Mouse (Mus musculus): ENCODE data around the gene Fam184b.
"Not testable (repeated sequence)": the region's sequence is repeated elsewhere in the genome, so short reads cannot be mapped to it uniquely, and the experiment has no call there.

Gene Fam184b

DNA sequence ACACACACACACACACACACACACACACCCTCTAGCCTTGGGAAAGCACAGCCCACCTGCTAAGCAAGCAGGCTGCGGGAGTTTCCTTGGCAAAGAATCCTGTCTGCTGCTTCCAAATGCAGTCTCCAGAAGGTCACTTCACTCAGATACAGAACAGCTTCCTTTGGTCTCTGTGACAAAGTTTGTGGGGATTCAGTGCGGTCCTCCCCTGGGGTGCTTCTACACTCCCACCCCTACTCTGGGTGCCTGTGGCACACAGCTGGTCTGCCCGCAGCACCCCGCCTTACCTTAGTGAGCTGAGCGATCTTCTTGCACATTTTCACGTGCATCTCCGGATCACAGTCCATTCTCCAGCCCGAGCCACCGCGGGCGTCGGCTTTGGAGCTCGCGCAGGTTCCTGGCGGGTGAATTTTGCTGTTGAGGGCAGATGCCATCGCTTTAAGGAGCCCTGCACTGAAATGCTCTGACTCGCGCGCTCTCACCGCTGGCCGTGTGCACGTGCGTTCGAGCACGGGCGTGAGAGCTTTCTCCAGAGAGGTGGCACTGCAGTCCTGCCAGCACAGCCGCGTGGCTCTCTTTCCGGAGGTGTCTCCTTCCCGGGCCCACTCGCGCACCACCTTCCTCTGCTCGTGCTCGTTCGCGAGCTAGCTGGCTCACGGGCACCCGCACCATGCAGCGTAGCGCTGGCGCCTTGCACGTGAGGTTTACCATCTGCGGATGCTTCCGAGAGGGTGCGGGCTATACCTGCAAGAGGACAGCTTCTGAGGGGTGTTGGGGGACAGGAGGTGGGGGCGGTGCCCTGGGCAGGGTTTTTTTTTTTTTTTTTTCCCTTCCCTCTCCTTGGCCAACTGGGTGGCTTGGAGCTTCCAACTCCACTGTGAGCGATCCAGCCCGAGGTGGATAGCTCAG lies at the start of gene Fam184b:
TSS of gene Fam184b (minus strand) at position 809 of the 909 bp plus-strand sequence.
- no peak for DNase-seq (ENCODE audit: low read depth)

DNA sequence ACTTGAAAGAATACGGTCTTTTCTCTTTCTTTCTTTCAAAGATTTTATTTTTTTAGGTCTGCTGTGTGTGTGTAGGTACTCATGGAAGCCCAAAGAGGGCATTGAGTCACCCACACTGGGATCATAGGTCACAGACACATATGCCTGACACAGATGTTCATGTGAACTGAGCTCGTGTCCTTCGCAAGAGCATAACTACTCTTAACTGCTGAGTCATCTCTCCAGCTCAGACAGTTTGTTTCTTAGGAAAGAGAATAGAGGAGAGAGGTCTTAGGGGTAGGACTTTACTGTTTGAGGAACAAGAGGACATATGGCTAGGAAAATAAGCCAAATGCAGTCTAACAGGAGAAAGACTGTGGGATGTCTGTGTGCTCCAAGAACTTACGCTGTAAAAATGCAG lies 49.7 kb upstream of the Fam184b start:
- peak; percentile 72 for DNase-seq (ENCODE audit: low read depth)

DNA sequence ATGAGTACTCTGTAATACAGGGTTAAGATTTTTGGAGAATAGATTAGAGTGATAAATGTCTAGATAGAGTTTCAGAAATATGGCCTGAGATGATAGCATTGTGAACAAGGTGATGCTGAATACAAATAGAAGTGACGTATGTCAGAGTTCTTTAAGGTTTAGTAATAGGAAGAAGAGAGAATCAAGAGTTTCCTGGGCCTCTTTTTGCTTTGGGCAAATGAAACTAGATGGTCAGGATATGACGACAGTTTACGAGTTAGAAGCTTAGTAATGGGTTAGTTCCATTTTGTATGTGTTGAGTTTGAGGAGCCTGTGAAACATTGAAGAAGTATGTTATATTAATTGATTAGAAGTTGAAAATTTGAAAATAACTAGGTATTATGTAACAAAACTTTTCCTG lies 46.8 kb upstream of the Fam184b start:
- DNase-seq (ENCODE audit: low read depth) = no peak

DNA sequence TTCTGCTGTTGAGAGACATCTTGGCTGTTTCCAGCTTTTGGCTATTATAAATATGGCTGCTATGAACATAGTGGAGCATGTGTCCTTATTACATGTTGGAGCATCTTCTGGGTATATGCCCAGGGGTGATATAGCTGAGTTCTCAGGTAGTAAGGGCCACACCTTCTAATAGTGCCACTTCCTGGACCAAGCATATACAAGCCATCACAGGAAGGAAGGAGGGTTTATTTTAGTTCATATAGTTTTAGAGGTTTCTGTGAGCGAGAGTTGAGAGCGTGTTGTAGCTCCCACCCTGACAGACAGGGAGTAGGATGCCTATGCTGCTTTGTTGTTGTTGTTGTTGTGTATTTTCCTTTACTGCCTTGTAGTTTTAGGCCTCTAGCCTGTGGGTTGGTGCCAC lies 45.8 kb upstream of the Fam184b start:
- no peak for DNase-seq (ENCODE audit: low read depth)

DNA sequence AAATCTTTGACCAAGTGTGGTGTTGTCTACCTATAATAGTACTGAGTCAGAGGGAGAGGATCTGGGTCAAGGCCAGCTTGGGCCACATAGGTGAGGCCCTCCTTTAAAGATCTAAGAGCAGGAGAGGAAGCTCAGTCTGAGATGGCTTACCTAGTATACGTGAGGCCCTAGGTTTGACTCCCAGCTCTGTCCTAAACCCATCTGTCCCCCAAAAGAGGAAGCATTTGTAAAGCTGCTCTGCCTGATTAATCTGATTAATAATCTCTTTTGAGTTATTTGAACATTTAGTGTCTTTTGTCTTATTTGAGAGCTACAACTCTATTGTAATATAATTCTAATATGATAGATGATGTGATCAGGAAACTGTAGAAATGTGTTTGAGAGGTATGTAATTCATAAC lies 44.0 kb upstream of the Fam184b start:
- no peak for DNase-seq (ENCODE audit: low read depth)

- DNase-seq (ENCODE audit: low read depth) = no peak
Observed at GRCm38 (mm10) chr5:45679955-45680354, 40.5 kb upstream of the Fam184b start.

DNA sequence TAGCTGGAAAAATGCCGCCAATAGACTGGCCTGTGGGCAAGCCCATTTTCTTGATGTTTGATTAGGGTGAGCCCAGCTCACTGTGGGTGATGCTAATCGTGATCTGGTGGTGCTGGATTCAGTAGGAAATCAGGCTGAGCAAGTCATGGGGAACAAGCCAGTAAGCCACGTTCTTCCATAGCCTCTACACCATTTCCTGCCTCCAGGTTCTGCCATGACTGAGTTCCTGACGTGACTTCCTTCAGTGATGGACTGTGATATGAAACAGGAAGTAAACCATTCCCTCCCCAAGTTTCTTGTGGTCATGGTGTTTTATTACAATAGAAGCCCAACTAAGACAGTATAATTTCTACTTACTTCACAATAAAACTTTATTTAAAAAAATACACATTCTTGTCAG lies 38.2 kb upstream of the Fam184b start:
- peak; percentile 88 for DNase-seq (ENCODE audit: low read depth)

DNA sequence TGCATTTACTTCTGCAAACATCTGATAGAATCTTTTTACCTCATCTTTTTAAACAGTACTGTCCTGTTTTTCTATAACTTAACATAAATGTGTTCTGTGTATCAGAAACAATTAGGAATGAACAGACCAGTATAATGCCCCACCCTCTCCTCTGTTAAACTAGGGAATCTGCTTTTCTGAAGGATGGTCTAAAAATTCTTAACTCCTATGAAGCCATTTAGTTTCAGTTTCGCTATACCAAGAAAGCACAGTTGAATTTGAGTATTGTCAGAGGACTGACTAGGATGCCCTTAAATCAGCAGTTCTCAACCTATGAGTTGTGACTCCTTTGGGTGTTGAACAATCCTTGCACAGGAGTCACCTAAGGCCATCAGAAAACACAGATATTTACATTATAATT lies 35.6 kb upstream of the Fam184b start:
- peak; percentile 14 for DNase-seq (ENCODE audit: low read depth)

DNA sequence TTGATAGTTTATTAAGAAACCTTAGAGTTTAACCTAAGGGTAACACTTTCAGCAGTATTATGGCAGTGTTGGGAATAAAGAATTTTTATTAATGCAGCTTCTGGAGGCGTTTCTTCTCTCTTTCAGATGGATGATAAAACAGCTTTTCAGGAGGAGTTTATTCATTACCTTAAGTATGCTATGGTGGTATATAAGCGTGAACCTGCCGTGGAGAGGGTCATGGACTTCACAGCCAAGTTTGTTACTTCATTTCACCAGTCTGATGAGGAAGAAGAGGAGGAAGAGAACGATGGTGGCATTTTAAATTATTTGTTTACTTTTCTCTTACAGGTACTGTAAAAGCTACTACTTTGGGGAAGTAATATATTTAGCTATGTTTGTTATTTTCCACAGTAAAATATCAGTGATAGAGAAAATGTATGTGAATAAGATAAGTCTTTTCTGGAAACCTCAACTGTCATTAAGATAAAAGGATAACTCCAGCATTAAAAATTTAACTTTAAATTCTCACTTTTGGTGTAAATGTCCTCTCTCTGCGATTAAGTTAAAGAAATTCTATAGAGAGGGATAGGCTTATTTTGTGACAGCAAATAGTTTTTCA lies 31.6 kb upstream of the Fam184b start:
- DNase-seq (ENCODE audit: low read depth) = no peak

- DNase-seq (ENCODE audit: low read depth) = no peak
Observed at GRCm38 (mm10) chr5:45670280-45670670, 30.9 kb upstream of the Fam184b start.

DNA sequence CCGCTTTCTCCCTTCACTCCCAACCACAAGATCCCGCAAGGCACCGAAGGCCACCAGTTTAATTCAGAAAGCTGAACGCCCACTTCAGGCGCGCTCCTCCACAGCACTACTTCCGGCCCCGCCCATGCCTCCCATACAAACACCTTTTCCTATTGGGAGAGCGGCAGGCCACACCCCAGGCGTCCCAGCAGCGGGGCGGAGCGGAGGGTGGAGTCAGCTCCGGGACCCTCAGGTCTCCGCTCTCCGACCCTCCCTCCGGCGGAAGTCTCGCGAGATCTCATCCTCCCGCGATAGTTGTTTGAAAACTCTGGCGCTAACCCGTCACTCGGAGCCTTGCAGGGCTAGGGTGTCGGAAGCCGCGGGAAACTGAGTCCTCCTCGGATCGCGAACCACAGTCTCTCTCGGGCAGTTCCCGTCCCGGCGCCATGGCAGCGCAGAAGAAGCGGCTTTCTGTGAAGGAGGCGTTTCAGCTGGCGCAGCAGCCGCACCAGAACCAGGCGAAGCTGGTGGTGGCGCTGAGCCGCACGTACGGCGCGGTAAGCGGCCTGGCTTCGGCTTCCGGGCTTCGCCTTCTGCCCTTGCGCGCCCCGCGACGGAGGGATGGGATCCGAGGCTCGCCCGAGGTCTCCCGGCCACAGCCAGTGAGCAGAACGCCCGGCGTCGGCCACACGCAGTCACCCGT lies 30.3 kb upstream of the Fam184b start, which contains the start of gene Ncapg:
TSS of gene Ncapg (plus strand) at position 322 of the 682 bp plus-strand sequence.
- peak; percentile 99 for DNase-seq (ENCODE audit: low read depth)

- no peak for DNase-seq (ENCODE audit: low read depth)
Observed at GRCm38 (mm10) chr5:45669234-45669597, 29.8 kb upstream of the Fam184b start.

DNA sequence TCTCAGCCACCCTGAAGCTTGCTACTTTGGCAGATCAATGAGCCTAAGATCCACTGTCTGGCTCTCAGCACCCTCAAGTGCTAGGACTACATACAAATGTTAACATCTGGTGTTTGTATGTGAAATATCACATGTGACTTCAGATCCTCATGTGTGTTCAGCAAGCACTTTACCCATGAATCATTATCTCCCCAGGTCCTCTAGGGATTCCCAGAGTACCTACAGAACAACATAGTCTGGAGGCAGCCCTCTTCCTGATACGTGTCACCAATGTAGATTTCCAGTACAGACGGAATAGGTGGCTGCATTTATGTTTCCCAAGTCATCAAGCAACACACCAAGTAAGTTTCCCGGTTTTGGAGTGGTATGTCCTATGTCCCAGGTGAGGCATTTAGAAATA lies 29.4 kb upstream of the Fam184b start:
- DNase-seq (ENCODE audit: low read depth) = peak; percentile 46

DNA sequence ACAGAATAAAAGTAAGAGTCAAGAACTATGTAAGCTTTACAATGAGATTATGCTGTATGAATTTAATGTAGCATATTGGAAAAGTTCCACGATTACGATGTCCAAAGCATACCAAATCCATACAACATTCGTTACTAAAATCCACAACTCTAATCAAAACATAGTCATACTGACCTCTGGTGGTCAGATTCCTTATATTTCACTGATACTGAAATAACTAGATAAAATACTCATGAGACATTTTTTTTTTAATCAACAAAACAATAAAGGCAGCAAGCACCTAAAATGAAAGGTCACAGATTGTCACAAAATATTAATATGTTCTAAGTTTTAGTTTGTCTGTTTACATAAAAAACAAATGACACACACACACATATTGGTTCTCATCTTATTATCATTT lies 28.9 kb upstream of the Fam184b start:
- DNase-seq (ENCODE audit: low read depth) = peak; percentile 81

- not testable (repeated sequence) for DNase-seq (ENCODE audit: low read depth)
Observed at GRCm38 (mm10) chr5:45658406-45658805, 19.0 kb upstream of the Fam184b start.

GRCm38 (mm10) chr5:45651026-45651703 lies 11.8 kb upstream of the Fam184b start:
- no peak for DNase-seq (ENCODE audit: low read depth)

GRCm38 (mm10) chr5:45639715-45640092 lies 290 bp upstream of the Fam184b start:
- DNase-seq (ENCODE audit: low read depth) = no peak

GRCm38 (mm10) chr5:45638378-45638777 lies 1.0 kb downstream of the Fam184b start:
- no peak for DNase-seq (ENCODE audit: low read depth)

- DNase-seq (ENCODE audit: low read depth) = no peak
Observed at GRCm38 (mm10) chr5:45629470-45629869, 9.9 kb downstream of the Fam184b start.

DNA sequence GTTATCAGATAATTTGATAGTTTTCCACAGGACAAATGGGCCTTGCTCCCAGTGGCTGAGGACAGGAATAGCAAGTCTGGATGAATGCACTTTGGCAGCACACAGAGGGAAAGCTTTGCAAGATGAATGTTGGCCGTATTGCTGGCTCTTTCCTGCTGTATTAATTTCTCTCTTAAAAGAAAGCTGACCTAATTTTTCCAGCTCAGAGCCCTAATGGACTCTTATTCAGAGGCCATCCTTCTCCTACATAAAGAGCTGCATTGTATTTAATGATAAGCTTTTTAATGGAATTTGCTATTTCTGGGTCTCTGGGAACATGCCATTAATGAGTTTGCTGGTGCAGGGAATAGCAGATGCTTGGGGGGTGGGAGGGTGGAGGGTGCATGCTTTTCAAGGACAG lies 11.6 kb downstream of the Fam184b start:
- no peak for DNase-seq (ENCODE audit: low read depth)

- DNase-seq (ENCODE audit: low read depth) = no peak
Observed at GRCm38 (mm10) chr5:45621511-45621910, 17.9 kb downstream of the Fam184b start.

GRCm38 (mm10) chr5:45599056-45599455 lies 40.4 kb downstream of the Fam184b start:
- no peak for DNase-seq (ENCODE audit: low read depth)

Data from 416B (cell line).